Mouse (Mus musculus) spleen, adult 2 months (tissue): Measurements from ENCODE around the gene Arhgef17.

Source experiments
- CTCF ChIP-seq: fragments of 200-500 bp; IDR thresholded peaks from 2 replicates; pipeline ENCODE4 v1.5.1; 2011; ENCODE audit warnings: mild to moderate bottlenecking, inconsistent platforms; ENCODE audit not compliant: insufficient read depth, insufficient read length, insufficient replicate concordance; ENCODE audit errors: extremely low read depth
- POLR2A ChIP-seq: fragments of 200-500 bp; IDR thresholded peaks from 2 replicates; pipeline ENCODE4 v1.6.1; 2011; ENCODE audit warnings: low read depth, low read length, inconsistent platforms

- TF ChIP-seq CTCF (no peak), POLR2A (no peak)
Measured at GRCm38 (mm10) chr7:100926311-100926923, 5.5 kb downstream of the Arhgef17 start.
